ENCODE assay signal across 13 mouse cellular contexts in the genomic region with DNA sequence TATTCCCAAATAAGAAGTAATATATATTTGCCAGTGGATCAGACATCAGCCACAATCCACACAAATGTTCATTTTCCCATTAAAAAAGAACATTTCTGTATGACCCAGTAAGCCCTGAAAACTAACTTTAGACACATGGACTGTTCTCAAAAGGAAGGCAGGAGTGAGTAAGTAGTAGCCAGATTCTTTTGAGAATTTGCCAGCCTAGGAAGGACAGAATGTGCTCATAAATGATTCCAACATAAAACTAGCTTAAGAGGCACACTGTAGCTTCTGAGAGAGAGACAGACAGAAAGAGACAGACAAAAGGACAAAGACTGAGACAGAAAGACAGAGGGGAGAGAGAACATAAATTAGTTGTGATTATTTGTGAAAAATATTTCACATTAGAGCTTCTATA.
"Had no signal": no experiment of that assay in that cellular context is flagged by ENCODE, and none has a peak within 500 bp of the region (broad histone marks: within the 10 kb centered on the region; RNA-seq: fewer than 3 reads in every experiment).

No protein-coding gene starts in this region.

- H3K27me3 ChIP-seq: limb, embryonic 13.5 days; neural tube, embryonic 13.5 days; stomach, embryonic 15.5 days had no signal

- H3K9ac ChIP-seq: limb, embryonic 13.5 days; liver, embryonic 14.5 days; midbrain, embryonic 12.5 days; neural tube, embryonic 13.5 days; stomach, embryonic 15.5 days had no signal

- H3K4me2 ChIP-seq: limb, embryonic 13.5 days; midbrain, embryonic 12.5 days; neural tube, embryonic 13.5 days; stomach, embryonic 15.5 days had no signal

- H3K27ac ChIP-seq: limb, embryonic 13.5 days; liver, embryonic 14.5 days; midbrain, embryonic 12.5 days; neural tube, embryonic 13.5 days had no signal

- ATAC-seq: midbrain, embryonic 16.5 days had no signal

- H3K36me3 ChIP-seq: limb, embryonic 13.5 days; midbrain, embryonic 12.5 days; neural tube, embryonic 13.5 days; stomach, embryonic 15.5 days had no signal

- H3K9me3 ChIP-seq: limb, embryonic 13.5 days; midbrain, embryonic 12.5 days; neural tube, embryonic 13.5 days; stomach, embryonic 15.5 days had no signal

- DNase-seq: kidney, adult 8-10 months; kidney, postnatal 10 days; kidney, postnatal 4 days; left cerebral cortex, postnatal 4 days; retina, postnatal 1 day; right cerebral cortex, postnatal 4 days; thymus, postnatal 4 days had no signal

- H3K4me1 ChIP-seq: limb, embryonic 13.5 days; midbrain, embryonic 12.5 days; neural tube, embryonic 13.5 days; stomach, embryonic 15.5 days had no signal

- H3K4me3 ChIP-seq: limb, embryonic 13.5 days; midbrain, embryonic 12.5 days; neural tube, embryonic 13.5 days; stomach, embryonic 15.5 days had no signal
